Mouse (Mus musculus) kidney, postnatal 0 days (tissue): ENCODE data around the gene L2hgdh. TPM values are rescaled to one million over a fixed set of nuclear protein-coding genes. Genes with fewer than 3 reads are reported as not detected.

Source experiments
- ATAC-seq: fragments of 200-750 bp; cut with Nextera tagmentation; replicated peaks from 2 replicates; pipeline ENCODE4 v1.8.0; 2017; ENCODE audit warnings: low read depth, moderate number of reproducible peaks, moderate TSS enrichment, moderate library complexity; ENCODE audit not compliant: low FRiP score
- DNase-seq: peaks from one replicate; pipeline ENCODE4 v3.0.0-alpha.2; 2016; ENCODE audit warnings: low spot score
- H3K27ac ChIP-seq: fragments of 300-500 bp; sonication (generic); 2 replicates; pipeline ENCODE4 v1.5.1; 2014; ENCODE audit warnings: mild to moderate bottlenecking
- H3K27me3 ChIP-seq: fragments of 300-500 bp; sonication (generic); 2 replicates; pipeline ENCODE4 v1.6.1; 2014; ENCODE audit warnings: low read length, mixed read lengths; ENCODE audit not compliant: insufficient read depth
- H3K36me3 ChIP-seq: fragments of 300-500 bp; sonication (generic); 2 replicates; pipeline ENCODE4 v1.6.1; 2014; ENCODE audit warnings: low read length, mixed read lengths; ENCODE audit not compliant: insufficient read depth
- H3K4me1 ChIP-seq: fragments of 300-500 bp; sonication (generic); replicated peaks from 2 replicates; pipeline ENCODE4 v1.6.1; 2014; ENCODE audit warnings: antibody characterized with exemption, low read length, mixed read lengths; ENCODE audit not compliant: insufficient read depth
- H3K4me2 ChIP-seq: fragments of 300-500 bp; sonication (generic); 2 replicates; pipeline ENCODE4 v1.6.1; 2014; ENCODE audit warnings: mild to moderate bottlenecking, low read length, moderate library complexity, mixed read lengths
- H3K4me3 ChIP-seq: fragments of 300-500 bp; sonication (generic); replicated peaks from 2 replicates; pipeline ENCODE4 v1.5.1; 2014; ENCODE audit warnings: low read depth, low read length
- H3K9ac ChIP-seq: fragments of 300-500 bp; sonication (generic); 2 replicates; pipeline ENCODE4 v1.6.1; 2014; ENCODE audit warnings: low read depth, low read length
- H3K9me3 ChIP-seq: fragments of 300-500 bp; sonication (generic); replicated peaks from 2 replicates; pipeline ENCODE4 v1.6.1; 2016; ENCODE audit warnings: low read length, inconsistent platforms, mixed read lengths
- CTCF ChIP-seq: IDR thresholded peaks from 2 replicates; pipeline ENCODE4 v1.5.1; 2016; ENCODE audit warnings: antibody characterized with exemption, low read depth, mild to moderate bottlenecking, moderate library complexity
- WGBS: fragments of 180-500 bp; shearing (Covaris S2); extraction: QIAGEN DNeasy Blood & Tissue Kit; methylation state at CpG from one replicate; pipeline ENCODE4 v1.1.7; 2014; 5-methylcytosine and 5-hydroxymethylcytosine counted together
- polyA plus RNA-seq: library from polyadenylated mRNA; unstranded; fragments of >200 nt; fragmentation: Nextera tagmentation; extraction: Ambion mirVana; gene quantifications from 2 replicates; pipeline ENCODE4 v1.2.1, GENCODE M21; 2015

The L2hgdh gene
- polyA plus RNA-seq, 1 experiment from 2014 or later, result 20.0 TPM

DNA sequence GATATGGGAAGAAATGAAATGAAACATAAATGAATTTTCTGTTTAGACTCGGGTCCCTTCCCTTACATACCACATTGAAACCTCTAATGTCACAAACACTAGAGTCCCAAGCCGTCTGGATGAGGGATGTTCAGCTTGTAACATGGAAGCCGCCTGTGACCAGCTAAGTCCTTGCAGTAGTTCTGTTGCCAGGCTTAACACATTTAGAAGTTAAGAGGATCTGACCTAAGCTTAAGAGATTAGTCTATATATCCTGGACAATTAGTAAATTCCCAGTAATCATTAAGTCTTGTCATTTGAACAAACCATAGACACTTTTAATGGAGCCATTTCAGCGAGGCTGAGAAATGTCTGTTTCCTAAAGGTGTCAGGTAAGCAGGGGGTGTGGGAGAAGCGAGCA is 31.3 kb upstream of the L2hgdh start:
- no peak for TF ChIP-seq CTCF
- Histone ChIP-seq H3K9ac (no peak overlapping the region), H3K4me1 (peaks cover 14% of the 10 kb centered on the region), H3K27me3 (no peaks in the 10 kb centered on the region), H3K27ac (no peak overlapping the region), H3K9me3 (no peaks in the 10 kb centered on the region), H3K4me3 (no peak overlapping the region), H3K36me3 (no peaks in the 10 kb centered on the region), H3K4me2 (no peak overlapping the region)
- WGBS, result 76% methylated on average over 5 of the region's 5 CpGs
- ATAC-seq, result no peak
- DNase-seq, result no peak

DNA sequence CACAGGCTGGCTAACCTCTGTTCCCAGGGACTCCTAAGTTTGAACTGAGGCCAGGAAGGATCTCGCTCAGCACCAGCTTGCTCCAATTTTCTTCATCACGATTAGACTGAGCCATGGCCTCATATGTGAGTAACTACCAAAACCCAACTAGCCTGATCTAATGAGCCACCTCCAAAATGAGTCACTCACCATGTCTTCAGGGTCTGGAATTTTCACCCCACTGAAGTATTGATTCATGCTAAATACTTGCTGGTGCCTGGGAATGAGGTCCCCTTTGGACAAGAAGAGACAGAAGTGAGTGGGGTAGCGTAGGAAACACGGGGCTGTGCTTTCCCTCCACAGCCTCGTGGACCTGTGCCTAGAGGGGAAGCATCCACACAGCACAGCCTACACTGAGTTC is 29.3 kb upstream of the L2hgdh start:
- Histone ChIP-seq H3K9ac (no peak overlapping the region), H3K4me2 (no peak overlapping the region), H3K36me3 (no peaks in the 10 kb centered on the region), H3K4me3 (no peak overlapping the region), H3K4me1 (peaks cover 7% of the 10 kb centered on the region; the same call in 1 of the 2 replicates), H3K27ac (no peak overlapping the region), H3K9me3 (no peaks in the 10 kb centered on the region), H3K27me3 (no peaks in the 10 kb centered on the region)
- no peak for ATAC-seq
- DNase-seq, result no peak
- WGBS, result 73% methylated on average over 5 of the region's 5 CpGs
- TF ChIP-seq CTCF, result no peak

- Histone ChIP-seq H3K36me3 (no peaks in the 10 kb centered on the region), H3K4me3 (no peak overlapping the region), H3K9me3 (no peaks in the 10 kb centered on the region), H3K27ac (peak overlapping the region; percentile 50; the same call in 1 of the 2 replicates), H3K27me3 (no peaks in the 10 kb centered on the region), H3K4me1 (no peaks in the 10 kb centered on the region), H3K9ac (no peak overlapping the region), H3K4me2 (no peak overlapping the region)
- peak; percentile 71 for DNase-seq
- 21% methylated on average over 10 of the region's 10 CpGs for WGBS
- peak; percentile 26; the same call in 1 of the 2 replicates for TF ChIP-seq CTCF
- peak; percentile 72; the same call in 1 of the 2 replicates for ATAC-seq
Measured at GRCm38 (mm10) chr12:69751864-69752341, 27.2 kb upstream of the L2hgdh start.

- H3K4me2 ChIP-seq, result no peak overlapping the region
- ATAC-seq (no peak), DNase-seq (no peak)
- TF ChIP-seq CTCF, result no peak
- H3K36me3 ChIP-seq, result no peaks in the 10 kb centered on the region
- no peaks in the 10 kb centered on the region for H3K9me3 ChIP-seq
- no peaks in the 10 kb centered on the region for H3K27me3 ChIP-seq
- no peaks in the 10 kb centered on the region for H3K4me1 ChIP-seq
- no peak overlapping the region for H3K27ac ChIP-seq
- no peak overlapping the region for H3K9ac ChIP-seq
- no peak overlapping the region for H3K4me3 ChIP-seq
- WGBS, result 76% methylated on average over 5 of the region's 5 CpGs
Measured at GRCm38 (mm10) chr12:69744138-69744537, 19.5 kb upstream of the L2hgdh start.

- no peak overlapping the region for H3K4me2 ChIP-seq
- no peaks in the 10 kb centered on the region for H3K27me3 ChIP-seq
- H3K4me1 ChIP-seq, result no peaks in the 10 kb centered on the region
- H3K36me3 ChIP-seq, result no peaks in the 10 kb centered on the region
- H3K27ac ChIP-seq, result no peak overlapping the region
- ATAC-seq (no peak), DNase-seq (no peak)
- no peak overlapping the region for H3K4me3 ChIP-seq
- no peaks in the 10 kb centered on the region for H3K9me3 ChIP-seq
- H3K9ac ChIP-seq, result no peak overlapping the region
- 78% methylated on average over 5 of the region's 5 CpGs for WGBS
- peak; percentile 10; the same call in 1 of the 2 replicates for TF ChIP-seq CTCF
Measured at GRCm38 (mm10) chr12:69741965-69742364, 17.3 kb upstream of the L2hgdh start.

GRCm38 (mm10) chr12:69733923-69734322 is 9.2 kb upstream of the L2hgdh start:
- H3K4me3 ChIP-seq, result no peak overlapping the region
- ATAC-seq (no peak), DNase-seq (no peak)
- no peak overlapping the region for H3K4me2 ChIP-seq
- WGBS, result 79% methylated on average over 3 of the region's 3 CpGs
- H3K27ac ChIP-seq, result no peak overlapping the region
- H3K9me3 ChIP-seq, result no peaks in the 10 kb centered on the region
- no peaks in the 10 kb centered on the region for H3K4me1 ChIP-seq
- TF ChIP-seq CTCF, result no peak
- no peak overlapping the region for H3K9ac ChIP-seq
- no peaks in the 10 kb centered on the region for H3K27me3 ChIP-seq
- no peaks in the 10 kb centered on the region for H3K36me3 ChIP-seq

- peak; percentile 81 for TF ChIP-seq CTCF
- no peaks in the 10 kb centered on the region for H3K27me3 ChIP-seq
- H3K4me2 ChIP-seq, result no peak overlapping the region
- DNase-seq, result peak; percentile 94
- no peak overlapping the region for H3K4me3 ChIP-seq
- no peaks in the 10 kb centered on the region for H3K4me1 ChIP-seq
- no peak for ATAC-seq
- 1% methylated on average over 2 of the region's 2 CpGs for WGBS
- no peaks in the 10 kb centered on the region for H3K9me3 ChIP-seq
- H3K27ac ChIP-seq, result no peak overlapping the region
- no peaks in the 10 kb centered on the region for H3K36me3 ChIP-seq
- no peak overlapping the region for H3K9ac ChIP-seq
Measured at GRCm38 (mm10) chr12:69733518-69733917, 8.8 kb upstream of the L2hgdh start.
